Mouse (Mus musculus): ENCODE data around the gene Gm13279.
"Not testable (repeated sequence)": the region's sequence is repeated elsewhere in the genome, so short reads cannot be mapped to it uniquely, and the experiment has no call there.

DNA sequence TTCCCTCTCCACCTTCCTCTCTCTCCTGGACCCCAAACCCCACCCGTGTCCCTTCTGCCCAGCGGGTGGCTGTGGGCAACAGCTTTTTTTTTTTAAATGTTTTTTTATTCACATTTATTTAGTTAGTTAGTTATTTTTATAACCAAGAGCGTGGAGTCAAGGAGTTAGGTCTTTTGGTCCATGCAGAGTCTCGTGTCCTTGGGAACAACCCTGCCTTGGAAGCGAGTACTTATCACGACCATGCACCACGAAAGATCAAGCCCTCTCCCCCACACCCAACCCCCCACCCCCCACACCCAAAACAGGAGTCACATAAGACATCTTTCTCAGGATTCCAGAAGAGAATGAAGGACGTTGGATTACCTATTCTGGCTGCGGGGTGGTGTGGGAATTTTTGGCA is 34.9 kb upstream of the Gm13279 start:
- TF ChIP-seq CTCF (conservative IDR thresholded peaks at IDR 0.05; ENCODE audit: insufficient read depth, insufficient read length, low read depth, low read length); POLR2A (IDR thresholded peaks at IDR 0.05; ENCODE audit: low read depth, low read length): not testable (repeated sequence)
